Mouse (Mus musculus): ENCODE results near the gene Arhgap29.

Arhgap29 gene

DNA sequence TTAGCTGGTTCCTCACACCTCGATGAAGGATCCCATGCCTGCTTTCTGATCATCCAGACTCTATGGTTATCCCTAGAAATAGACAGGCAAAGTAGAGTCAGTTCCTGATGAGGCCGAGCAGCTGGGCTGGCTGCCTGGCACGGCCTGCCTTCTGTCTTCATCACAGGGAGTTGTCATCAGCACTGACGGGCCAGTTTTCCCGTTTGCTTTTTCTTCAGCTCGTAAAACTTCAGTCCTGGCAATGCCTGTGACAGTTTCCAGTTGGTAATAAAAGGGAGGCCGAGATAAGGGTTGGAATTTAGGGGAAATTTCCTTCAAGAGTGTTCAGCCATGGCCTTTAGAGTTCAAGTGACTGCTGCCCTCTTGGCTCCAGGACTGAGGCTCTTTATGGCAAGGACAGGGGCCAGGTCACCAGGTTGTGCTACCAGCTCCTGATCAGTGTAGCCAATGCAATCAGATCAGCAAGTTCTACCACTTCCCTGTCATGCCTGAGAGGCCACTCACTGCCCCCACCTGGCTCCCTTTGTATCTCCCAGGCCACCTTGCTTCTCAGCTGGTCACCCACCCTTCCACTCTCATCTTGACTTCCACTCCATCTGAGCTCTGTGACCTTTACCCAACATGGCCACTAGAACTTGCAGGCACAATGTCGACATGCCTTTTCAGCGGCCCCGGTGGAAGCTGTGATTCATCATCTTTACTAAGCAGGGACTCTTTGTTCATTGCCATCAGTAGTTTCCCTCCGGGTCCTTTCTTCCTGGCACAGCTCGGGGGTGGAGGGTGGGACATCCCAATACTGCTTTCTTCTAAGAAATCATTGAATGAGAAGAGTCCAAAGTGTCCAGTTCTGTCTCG is 112.4 kb downstream of the Arhgap29 start:
- DNase-seq (ENCODE audit: inconsistent ontology term): no peak
